22 mouse cellular contexts compared by ENCODE assay signal in the genomic region with DNA sequence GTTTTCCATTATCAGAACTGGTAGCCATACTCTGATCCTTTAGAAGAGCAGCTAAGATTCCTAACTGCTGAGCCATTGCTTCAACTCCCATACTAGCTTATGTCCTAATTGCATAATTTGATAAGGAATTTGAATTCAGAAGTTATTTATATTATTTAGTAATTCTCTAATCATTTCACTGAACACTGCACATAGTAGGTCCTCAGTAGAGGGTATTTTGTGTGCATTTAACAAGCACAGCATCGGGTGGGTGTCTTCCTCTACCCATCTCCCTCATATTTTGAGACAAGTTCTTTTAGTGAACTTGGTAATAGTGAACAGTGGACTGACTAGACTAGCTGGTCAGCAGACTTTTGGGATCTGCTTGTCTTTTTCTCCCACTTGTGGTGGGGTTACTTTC. TPM values are rescaled to one million over a fixed set of nuclear protein-coding genes. Genes with fewer than 3 reads are reported as not detected.
DNase-seq lines count a peak whose midpoint lies in the region; ATAC-seq and TF ChIP-seq lines count a peak whose summit lies in the region.
"Had no signal": no experiment of that assay in that cellular context is flagged by ENCODE, and none has a peak within 500 bp of the region (broad histone marks: within the 10 kb centered on the region; RNA-seq: fewer than 3 reads in every experiment).

No protein-coding gene starts in this region.

- H3K4me1 ChIP-seq in stomach, embryonic 15.5 days: peaks cover 5% of the 10 kb centered on the region; the same call in 1 of the 2 replicates
- no peaks in the 10 kb centered on the region for H3K4me1 ChIP-seq in stomach, postnatal 0 days (replicated peaks; ENCODE audit: control insufficient read depth, insufficient read depth)
- H3K4me1 ChIP-seq in CH12.LX (ENCODE audit: control insufficient read depth in 1 of 2, insufficient read depth in 2 of 2): peaks cover 0 to 6% of the 10 kb centered on the region in 2 experiments; a peak in 2 of 4 replicates
- H3K4me1 ChIP-seq in MEL (ENCODE audit: control insufficient read depth in 1 of 2, insufficient read depth in 2 of 2, low read length in 2 of 2): no peaks in the 10 kb centered on the region
- peaks cover 8% of the 10 kb centered on the region for H3K4me1 ChIP-seq in forebrain, embryonic 15.5 days

- WGBS in stomach, embryonic 15.5 days: 83% methylated on average over 1 of the region's 1 CpGs
- WGBS in stomach, postnatal 0 days: 88% methylated on average over 1 of the region's 1 CpGs
- WGBS in forebrain, embryonic 15.5 days: 100% methylated on average over 1 of the region's 1 CpGs

- no peak for ATAC-seq in stomach, embryonic 15.5 days (ENCODE audit: insufficient read depth, low FRiP score, low read depth)
- ATAC-seq in stomach, postnatal 0 days (ENCODE audit: low FRiP score, low TSS enrichment): no peak
- no peak for ATAC-seq in CD4-positive, CD25-positive, alpha-beta regulatory T cell, adult 4 months
- no peak for ATAC-seq in forebrain, embryonic 15.5 days (replicated peaks)
- ATAC-seq: activated CD4-positive, CD25-positive, alpha-beta regulatory T cell, adult 4 months; Patski had no signal

- H3K9ac ChIP-seq in stomach, embryonic 15.5 days: 0 out of 2 replicates have a peak overlapping the region, but pooled peaks have one; percentile 4
- H3K9ac ChIP-seq in stomach, postnatal 0 days (ENCODE audit: low read length): no peak overlapping the region
- no peak overlapping the region for H3K9ac ChIP-seq in CH12.LX (ENCODE audit: insufficient read depth, low read depth)
- H3K9ac ChIP-seq in MEL (ENCODE audit: control insufficient read depth, low read depth, low read length, poor library complexity, severe bottlenecking): no peak overlapping the region
- H3K9ac ChIP-seq in forebrain, embryonic 15.5 days (replicated peaks): no peak overlapping the region

- H3K4me2 ChIP-seq in stomach, embryonic 15.5 days: no peak overlapping the region
- no peak overlapping the region for H3K4me2 ChIP-seq in stomach, postnatal 0 days (replicated peaks; ENCODE audit: low read depth)
- H3K4me2 ChIP-seq in CH12.LX (ENCODE audit: insufficient read depth, low read depth, poor library complexity, severe bottlenecking): no peak overlapping the region
- H3K4me2 ChIP-seq in forebrain, embryonic 15.5 days (replicated peaks): no peak overlapping the region

- no peak overlapping the region for H3K4me3 ChIP-seq in stomach, embryonic 15.5 days (replicated peaks)
- H3K4me3 ChIP-seq in stomach, postnatal 0 days (ENCODE audit: low read depth, low read length): no peak overlapping the region
- H3K4me3 ChIP-seq in CH12.LX (replicated peaks in 1 of 3; ENCODE audit: low read depth in 2 of 3, low read length in 2 of 3, poor library complexity in 1 of 3) (no peak overlapping the region), MEL (ENCODE audit: control insufficient read depth in 1 of 2, insufficient read depth in 1 of 2, low read depth in 2 of 2, low read length in 2 of 2) (no peak overlapping the region)
- no peak overlapping the region for H3K4me3 ChIP-seq in forebrain, embryonic 15.5 days

- H3K27me3 ChIP-seq in stomach, embryonic 15.5 days (replicated peaks): no peaks in the 10 kb centered on the region
- no peaks in the 10 kb centered on the region for H3K27me3 ChIP-seq in stomach, postnatal 0 days (ENCODE audit: control insufficient read depth, insufficient read depth, low read length)
- peaks cover 3% of the 10 kb centered on the region for H3K27me3 ChIP-seq in CH12.LX (replicated peaks)
- no peaks in the 10 kb centered on the region for H3K27me3 ChIP-seq in MEL (ENCODE audit: control insufficient read depth in 1 of 2, insufficient read depth in 2 of 2, low read length in 2 of 2)
- no peaks in the 10 kb centered on the region for H3K27me3 ChIP-seq in forebrain, embryonic 15.5 days
- H3K27me3 ChIP-seq: Patski had no signal

- in situ Hi-C loops in CH12.LX (cut with MboI; ENCODE audit: low pct_ligation_motif_present, low pct_unique_long_range_greater_than_20kb, low sequenced_read_pairs): no loop called here

- DNase-seq in stomach, postnatal 0 days (ENCODE audit: low spot score): no peak
- DNase-seq in CH12.LX (ENCODE audit: extremely low read depth): no peak
- no peak for DNase-seq in MEL (ENCODE audit: low read depth, low spot score)
- DNase-seq: adrenal gland, adult 2 months; adrenal gland, adult 8-10 months; adrenal gland, postnatal 10 days; adrenal gland, postnatal 14 days; adrenal gland, postnatal 25 days; adrenal gland, postnatal 36 days; B cell, adult 2 months; cerebellum, adult 11 months; cerebellum, adult 11-12 months; cerebellum, adult 18-20 months; cerebellum, adult 2 months; cerebellum, adult 8-10 months; cerebellum, adult 9-10 months had no signal

- dilution Hi-C loops in CH12.LX (cut with MboI; ENCODE audit: extremely low pct_ligation_motif_present, extremely low pct_unique_long_range_greater_than_20kb, low sequenced_read_pairs): no loop called here

- H3K9me3 ChIP-seq in stomach, embryonic 15.5 days: no peaks in the 10 kb centered on the region
- H3K9me3 ChIP-seq in stomach, postnatal 0 days (ENCODE audit: control insufficient read depth, low read length): no peaks in the 10 kb centered on the region
- H3K9me3 ChIP-seq in CH12.LX (replicated peaks; ENCODE audit: low read length) (no peaks in the 10 kb centered on the region), MEL (replicated peaks; ENCODE audit: insufficient read depth, low read length) (no peaks in the 10 kb centered on the region)
- H3K9me3 ChIP-seq in forebrain, embryonic 15.5 days: no peaks in the 10 kb centered on the region
- H3K9me3 ChIP-seq: G1E had no signal

- H3K79me2 ChIP-seq in CH12.LX (replicated peaks; ENCODE audit: control insufficient read depth, extremely low read depth, insufficient read depth, poor library complexity, severe bottlenecking): peaks cover 8% of the 10 kb centered on the region
- peaks cover 7% of the 10 kb centered on the region; the same call in 1 of the 2 replicates for H3K79me2 ChIP-seq in MEL (ENCODE audit: control insufficient read depth, insufficient read depth, low read length, poor library complexity)

- no peak for TF ChIP-seq RAD21 in CH12.LX (IDR thresholded peaks at IDR 0.05; ENCODE audit: low read depth, low read length)
- TF ChIP-seq RAD21 in MEL (IDR thresholded peaks at IDR 0.05; ENCODE audit: low read depth, low read length): no peak

- no peak for TF ChIP-seq POLR2A in CH12.LX (IDR thresholded peaks at IDR 0.05; ENCODE audit: low read depth, low read length)
- no peak for TF ChIP-seq POLR2A in MEL (IDR thresholded peaks at IDR 0.05; ENCODE audit: control insufficient read depth in 1 of 2, insufficient read depth in 1 of 2, low read depth in 1 of 2, low read length in 2 of 2, poor library complexity in 1 of 2)

- TF ChIP-seq CTCF in stomach, postnatal 0 days (IDR thresholded peaks at IDR 0.05; ENCODE audit: low read depth): no peak
- TF ChIP-seq CTCF in CH12.LX (conservative IDR thresholded peaks at IDR 0.05 in 1 of 2, IDR thresholded peaks at IDR 0.05 in 1 of 2; ENCODE audit: low read depth in 2 of 2, low read length in 2 of 2) (no peak), MEL (IDR thresholded peaks at IDR 0.05 in 2 of 3, conservative IDR thresholded peaks at IDR 0.05 in 1 of 3; ENCODE audit: control insufficient read depth in 1 of 3, insufficient read depth in 1 of 3, low read depth in 2 of 3, low read length in 3 of 3, poor library complexity in 1 of 3, severe bottlenecking in 1 of 3) (no peak)

- H3K36me3 ChIP-seq in stomach, embryonic 15.5 days: no peaks in the 10 kb centered on the region
- H3K36me3 ChIP-seq in stomach, postnatal 0 days (ENCODE audit: control insufficient read depth, insufficient read depth, low read length): no peaks in the 10 kb centered on the region
- H3K36me3 ChIP-seq in CH12.LX (replicated peaks in 1 of 2; ENCODE audit: control insufficient read depth in 1 of 2, insufficient read depth in 1 of 2, low read length in 1 of 2) (no peaks in the 10 kb centered on the region), MEL (ENCODE audit: control insufficient read depth in 1 of 2, insufficient read depth in 2 of 2, low read length in 2 of 2) (peaks cover 0 to 4% of the 10 kb centered on the region in 2 experiments; a peak in 2 of 4 replicates)
- no peaks in the 10 kb centered on the region for H3K36me3 ChIP-seq in forebrain, embryonic 15.5 days
- H3K36me3 ChIP-seq: G1E had no signal

- H3K27ac ChIP-seq in stomach, embryonic 15.5 days: no peak overlapping the region
- H3K27ac ChIP-seq in stomach, postnatal 0 days (replicated peaks): no peak overlapping the region
- H3K27ac ChIP-seq in CH12.LX (ENCODE audit: insufficient read depth, low read depth) (no peak overlapping the region), MEL (ENCODE audit: control insufficient read depth, low read depth, low read length) (no peak overlapping the region)
- no peak overlapping the region for H3K27ac ChIP-seq in forebrain, embryonic 15.5 days (replicated peaks)

- TF ChIP-seq EP300 in stomach, postnatal 0 days (optimal IDR thresholded peaks at IDR 0.05): no peak
- no peak for TF ChIP-seq EP300 in CH12.LX (IDR thresholded peaks at IDR 0.05; ENCODE audit: low read length)
- no peak for TF ChIP-seq EP300 in MEL (IDR thresholded peaks at IDR 0.05; ENCODE audit: low read depth in 1 of 2, low read length in 2 of 2)

RNA-seq across cellular contexts. Expression of a gene that starts 7.1 kb away (rescaled TPM):
- polyA plus RNA-seq in stomach, embryonic 15.5 days (2015; fragmentation: Nextera tagmentation; extraction: Ambion mirVana): 106 and 110 TPM in 2 replicates
- polyA plus RNA-seq in stomach, postnatal 0 days (2015; fragmentation: Nextera tagmentation; extraction: Ambion mirVana): 54.6 and 67.8 TPM in 2 replicates
- total RNA-seq in CH12.LX (2012; rRNA removed): 6.1 and 6.9 TPM in 2 replicates
- total RNA-seq in CH12.LX (2014; rRNA removed): 4.7 and 5.0 TPM in 2 replicates
- polyA plus RNA-seq in CH12.LX (2012; ENCODE audit: insufficient read length, low read depth): 5.9 and 7.0 TPM in 2 replicates
- 7.3 and 7.5 TPM in 2 replicates for total RNA-seq in MEL (2012; rRNA removed)
- 10 to 100 TPM in 1 of 2 experiments, not detected in 1; 13.4 TPM for polyA plus RNA-seq in MEL (2012; ENCODE audit: insufficient read depth in 1 of 2, insufficient read length in 2 of 2, low read depth in 1 of 2, low replicate concordance in 2 of 2, missing spikeins in 1 of 2)
- 1 to 10 TPM; 5.8 to 7.2 TPM for polyA plus RNA-seq in CD4-positive, CD25-positive, alpha-beta regulatory T cell, adult 4 months (2017; shearing (Covaris generic))
- 62.1 and 69.8 TPM in 2 replicates for polyA plus RNA-seq in forebrain, embryonic 15.5 days (2015; fragmentation: Nextera tagmentation; extraction: Ambion mirVana)
- polyA plus RNA-seq: G1E had no signal

RNA-seq across cellular contexts. Expression of a gene that starts 14.6 kb away (rescaled TPM):
- polyA plus RNA-seq in stomach, embryonic 15.5 days (2015; fragmentation: Nextera tagmentation; extraction: Ambion mirVana): 0.32 and 0.41 TPM in 2 replicates
- polyA plus RNA-seq in stomach, postnatal 0 days (2015; fragmentation: Nextera tagmentation; extraction: Ambion mirVana): 0.33 and 0.40 TPM in 2 replicates
- total RNA-seq in CH12.LX (2012; rRNA removed): not detected in 2 replicates
- total RNA-seq in CH12.LX (2014; rRNA removed): not detected in 2 replicates
- polyA plus RNA-seq in CH12.LX (2012; ENCODE audit: insufficient read length, low read depth): not detected in 2 replicates
- 0.26 and 0.46 TPM in 2 replicates for total RNA-seq in MEL (2012; rRNA removed)
- polyA plus RNA-seq in MEL (2012; ENCODE audit: insufficient read depth in 1 of 2, insufficient read length in 2 of 2, low read depth in 1 of 2, low replicate concordance in 2 of 2, missing spikeins in 1 of 2): under 1 TPM in 1 of 2 experiments, not detected in 1; 0.77 TPM
- not detected for polyA plus RNA-seq in CD4-positive, CD25-positive, alpha-beta regulatory T cell, adult 4 months (2017; shearing (Covaris generic))
- polyA plus RNA-seq in forebrain, embryonic 15.5 days (2015; fragmentation: Nextera tagmentation; extraction: Ambion mirVana): 0.10 and 0.57 TPM in 2 replicates
- total RNA-seq: adrenal gland, adult 2 months; G1E had no signal
- polyA plus RNA-seq: activated CD4-positive, CD25-positive, alpha-beta regulatory T cell, adult 4 months; G1E had no signal

RNA-seq across cellular contexts. Expression of a gene that starts 53.4 kb away (rescaled TPM):
- polyA plus RNA-seq in stomach, embryonic 15.5 days (2015; fragmentation: Nextera tagmentation; extraction: Ambion mirVana): 0.30 and 0.31 TPM in 2 replicates
- 0.06 and 0.34 TPM in 2 replicates for polyA plus RNA-seq in stomach, postnatal 0 days (2015; fragmentation: Nextera tagmentation; extraction: Ambion mirVana)
- total RNA-seq in CH12.LX (2012; rRNA removed) (not detected in 2 replicates), CH12.LX (2014; rRNA removed) (not detected in 2 replicates), MEL (2012; rRNA removed) (not detected in 2 replicates)
- polyA plus RNA-seq in CH12.LX (2012; ENCODE audit: insufficient read length, low read depth) (not detected in 2 replicates), MEL (2012; ENCODE audit: insufficient read depth in 1 of 2, insufficient read length in 2 of 2, low read depth in 1 of 2, low replicate concordance in 2 of 2, missing spikeins in 1 of 2) (not detected)
- polyA plus RNA-seq in CD4-positive, CD25-positive, alpha-beta regulatory T cell, adult 4 months (2017; shearing (Covaris generic)): not detected
- 0.70 and 0.74 TPM in 2 replicates for polyA plus RNA-seq in forebrain, embryonic 15.5 days (2015; fragmentation: Nextera tagmentation; extraction: Ambion mirVana)
- total RNA-seq: adrenal gland, adult 2 months; adrenal gland, postnatal 14 days; adrenal gland, postnatal 25 days had no signal
- polyA plus RNA-seq: adrenal gland, adult 2 months; G1E had no signal
